Mouse (Mus musculus): ENCODE data around the gene Glipr1l3. TPM values are rescaled to one million over a fixed set of nuclear protein-coding genes. Genes with fewer than 3 reads are reported as not detected.

Glipr1l3 gene
- polyA plus RNA-seq (2012; rRNA removed), result 0.06 and 0.16 TPM in 2 replicates

DNA sequence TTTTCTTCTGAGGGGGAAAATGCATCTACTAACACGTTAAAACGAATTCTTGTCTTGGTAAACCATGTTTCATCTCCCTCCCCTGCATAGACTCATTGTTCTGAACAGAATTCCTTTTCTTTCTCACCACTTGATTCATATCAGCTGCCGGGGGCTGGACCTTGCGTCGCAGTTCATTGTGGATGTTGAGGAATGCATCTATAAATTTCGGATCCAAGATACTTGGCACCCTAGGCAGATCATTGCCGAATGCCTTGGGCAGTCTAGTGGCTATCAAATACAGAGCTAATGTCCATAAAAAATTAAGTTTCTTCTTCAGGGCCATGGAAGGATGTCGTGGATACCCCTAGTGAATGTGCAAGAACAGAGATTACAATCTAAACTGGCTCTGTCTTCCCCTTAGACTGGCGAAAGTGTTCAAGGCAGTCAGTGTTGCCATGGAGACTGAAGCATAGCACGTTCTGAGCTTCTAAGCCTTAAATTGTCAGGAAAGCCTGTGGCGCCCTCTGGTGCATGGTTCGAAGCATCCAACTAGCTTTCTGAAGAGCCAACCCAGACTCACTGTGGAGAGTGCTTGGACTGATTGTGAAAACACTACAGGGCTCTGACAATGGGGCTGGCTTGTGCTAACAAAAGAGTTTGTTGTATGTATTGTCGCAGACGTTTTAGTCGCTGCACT, at the start of gene Glipr1l3:
Gene Glipr1l3 (minus strand): TSS at position 446 of the 679 bp plus-strand sequence.

DNA sequence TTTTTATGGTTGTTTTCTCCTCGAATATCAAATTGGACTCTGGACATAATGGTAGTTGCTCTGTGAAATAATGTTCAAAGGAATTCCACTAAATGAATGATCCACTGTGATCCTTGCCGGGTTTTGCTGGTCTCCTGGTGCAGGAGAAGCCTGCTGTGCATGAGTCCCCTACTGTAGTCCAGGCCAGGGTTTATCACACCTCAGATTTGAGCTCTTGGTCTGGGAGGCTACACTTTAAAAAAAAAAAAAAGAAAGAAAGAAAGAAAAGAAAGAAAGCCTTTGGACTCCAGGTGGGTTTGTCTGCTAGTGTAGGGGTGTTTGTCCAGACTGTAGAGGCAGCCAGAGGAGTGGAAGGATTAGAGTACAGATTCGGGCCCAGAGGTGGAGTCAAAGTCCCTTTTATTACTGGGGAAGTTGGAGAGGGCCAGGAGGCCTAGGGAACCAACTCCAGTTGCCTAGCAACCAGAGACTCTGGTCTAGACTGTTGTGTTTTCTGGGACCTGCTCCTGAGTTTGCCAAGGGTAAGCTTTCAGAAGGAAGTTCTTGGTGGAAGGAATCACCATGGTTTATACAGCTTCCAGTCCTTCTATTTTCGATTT, 3.1 kb upstream of the Glipr1l3 start, which contains the start of gene Caps2:
Gene Caps2 (plus strand): TSS at position 454 of the 599 bp plus-strand sequence.

Other genes starting within 250 kb of the Glipr1l3 start
- 36.0 and 37.2 TPM in 2 replicates for gene Krr1, start 187.7 kb downstream of the Glipr1l3 start, polyA plus RNA-seq (2012; rRNA removed)
- gene Glipr1, start 157.7 kb downstream of the Glipr1l3 start, polyA plus RNA-seq (2012; rRNA removed), result 1.3 and 1.7 TPM in 2 replicates
- 0.08 TPM in 1 of 2 replicates, not detected in the other for gene Glipr1l1, start 100.1 kb downstream of the Glipr1l3 start, polyA plus RNA-seq (2012; rRNA removed)
- gene Glipr1l2, start 77.0 kb downstream of the Glipr1l3 start, polyA plus RNA-seq (2012; rRNA removed), result not detected in 2 replicates
- 0.36 and 0.38 TPM in 2 replicates for gene Caps2, start 3.3 kb upstream of the Glipr1l3 start, polyA plus RNA-seq (2012; rRNA removed)
- gene Kcnc2, start 110.8 kb upstream of the Glipr1l3 start, polyA plus RNA-seq (2012; rRNA removed), result 5.3 and 6.2 TPM in 2 replicates